Comparison of ENCODE assay signal across 15 mouse cellular contexts in genomic region chr16:85144401-85144800, GRCm38 (mm10). TPM values are rescaled to one million over a fixed set of nuclear protein-coding genes. Genes with fewer than 3 reads are reported as not detected.
DNase-seq lines count a peak whose midpoint lies in the region; ATAC-seq and TF ChIP-seq lines count a peak whose summit lies in the region.
"Had no signal": no experiment of that assay in that cellular context is flagged by ENCODE, and none has a peak within 500 bp of the region (broad histone marks: within the 10 kb centered on the region; RNA-seq: fewer than 3 reads in every experiment).

No protein-coding gene starts in this region.

- no peak overlapping the region for H3K27ac ChIP-seq in kidney, embryonic 16.5 days (ENCODE audit: low read length)
- H3K27ac ChIP-seq in intestine, embryonic 15.5 days = peak overlapping the region; percentile 6; the same call in 1 of the 2 replicates
- H3K27ac ChIP-seq in intestine, embryonic 16.5 days (ENCODE audit: low read length) = peak overlapping the region; percentile 39; the same call in 1 of the 2 replicates
- peak overlapping the region; percentile 83 for H3K27ac ChIP-seq in small intestine, adult 2 months (ENCODE audit: insufficient read depth, low read depth, low read length)
- no peak overlapping the region for H3K27ac ChIP-seq in hindbrain, postnatal 0 days
- H3K27ac ChIP-seq: embryonic facial prominence, embryonic 10.5 days; forebrain, embryonic 15.5 days; heart, embryonic 13.5 days; hindbrain, embryonic 13.5 days had no signal

- H3K4me3 ChIP-seq in kidney, embryonic 16.5 days (ENCODE audit: low read length) = no peak overlapping the region
- H3K4me3 ChIP-seq in intestine, embryonic 15.5 days (replicated peaks) = no peak overlapping the region
- H3K4me3 ChIP-seq in intestine, embryonic 16.5 days (ENCODE audit: low read length) = no peak overlapping the region
- H3K4me3 ChIP-seq in small intestine, adult 2 months (ENCODE audit: low read depth, low read length) = no peak overlapping the region
- H3K4me3 ChIP-seq in hindbrain, postnatal 0 days (ENCODE audit: low read length) = no peak overlapping the region
- H3K4me3 ChIP-seq: embryonic facial prominence, embryonic 10.5 days; forebrain, embryonic 15.5 days; heart, embryonic 13.5 days; hindbrain, embryonic 13.5 days had no signal

- no peaks in the 10 kb centered on the region for H3K36me3 ChIP-seq in kidney, embryonic 16.5 days (ENCODE audit: insufficient read depth, low read length)
- H3K36me3 ChIP-seq in intestine, embryonic 15.5 days = no peaks in the 10 kb centered on the region
- no peaks in the 10 kb centered on the region for H3K36me3 ChIP-seq in intestine, embryonic 16.5 days (ENCODE audit: control insufficient read depth, insufficient read depth, low read length)
- H3K36me3 ChIP-seq in small intestine, adult 2 months (ENCODE audit: control insufficient read depth, insufficient read depth, low read length) = no peaks in the 10 kb centered on the region
- no peaks in the 10 kb centered on the region for H3K36me3 ChIP-seq in hindbrain, postnatal 0 days (ENCODE audit: insufficient read depth, low read length)
- H3K36me3 ChIP-seq: forebrain, embryonic 15.5 days; heart, embryonic 13.5 days had no signal

- no peak overlapping the region for H3K4me2 ChIP-seq in kidney, embryonic 16.5 days (replicated peaks; ENCODE audit: low read depth, low read length)
- H3K4me2 ChIP-seq in intestine, embryonic 15.5 days (replicated peaks) = no peak overlapping the region
- H3K4me2 ChIP-seq in intestine, embryonic 16.5 days (ENCODE audit: low read depth, low read length) = no peak overlapping the region
- H3K4me2 ChIP-seq in hindbrain, postnatal 0 days (ENCODE audit: low read depth, low read length) = no peak overlapping the region
- H3K4me2 ChIP-seq: forebrain, embryonic 15.5 days; heart, embryonic 13.5 days; hindbrain, embryonic 13.5 days had no signal

- peaks cover 54% of the 10 kb centered on the region for H3K4me1 ChIP-seq in kidney, embryonic 16.5 days (ENCODE audit: insufficient read depth, low read length)
- H3K4me1 ChIP-seq in intestine, embryonic 15.5 days (replicated peaks) = peaks cover 11% of the 10 kb centered on the region
- H3K4me1 ChIP-seq in intestine, embryonic 16.5 days (ENCODE audit: control insufficient read depth, insufficient read depth, low read length) = peaks cover 10% of the 10 kb centered on the region
- H3K4me1 ChIP-seq in small intestine, adult 2 months (ENCODE audit: control insufficient read depth, insufficient read depth, insufficient read length, low read length) = peaks cover 22% of the 10 kb centered on the region; the same call in 1 of the 2 replicates
- H3K4me1 ChIP-seq in hindbrain, postnatal 0 days (ENCODE audit: insufficient read depth, low read length) = peaks cover 17% of the 10 kb centered on the region; the same call in 1 of the 2 replicates

- no peak for TF ChIP-seq CTCF in small intestine, adult 2 months (IDR thresholded peaks at IDR 0.05; ENCODE audit: extremely low read depth, insufficient read length, insufficient replicate concordance, low read depth, low read length)
- TF ChIP-seq CTCF in hindbrain, postnatal 0 days (IDR thresholded peaks at IDR 0.05; ENCODE audit: low read depth) = no peak

- ATAC-seq in kidney, embryonic 16.5 days (ENCODE audit: low FRiP score, low TSS enrichment) = no peak
- peak; percentile 85 for ATAC-seq in intestine, embryonic 15.5 days
- ATAC-seq in intestine, embryonic 16.5 days = peak; percentile 92
- no peak for ATAC-seq in hindbrain, postnatal 0 days
- ATAC-seq: forebrain, embryonic 15.5 days had no signal

- peak; percentile 52 to 64 for DNase-seq in kidney, adult 8-10 months
- DNase-seq in right cerebral cortex, postnatal 14 days = no peak
- DNase-seq in hindbrain, postnatal 0 days (ENCODE audit: low spot score) = no peak
- DNase-seq: adrenal gland, adult 2 months; adrenal gland, postnatal 25 days; gastrocnemius, postnatal 36 days; heart, postnatal 36 days had no signal

- no peak for TF ChIP-seq POLR2A in small intestine, adult 2 months (IDR thresholded peaks at IDR 0.05; ENCODE audit: low read depth, low read length)

- 77% methylated on average over 6 of the region's 6 CpGs for WGBS in kidney, embryonic 16.5 days
- WGBS in intestine, embryonic 15.5 days = 72% methylated on average over 6 of the region's 6 CpGs
- 62% methylated on average over 6 of the region's 6 CpGs for WGBS in intestine, embryonic 16.5 days
- WGBS in small intestine, adult 2 months = 39% methylated on average over 6 of the region's 6 CpGs
- WGBS in hindbrain, postnatal 0 days = 91% methylated on average over 6 of the region's 6 CpGs

- no peaks in the 10 kb centered on the region for H3K9me3 ChIP-seq in kidney, embryonic 16.5 days (ENCODE audit: low read length)
- no peaks in the 10 kb centered on the region for H3K9me3 ChIP-seq in intestine, embryonic 15.5 days
- H3K9me3 ChIP-seq in intestine, embryonic 16.5 days (ENCODE audit: control insufficient read depth, low read length) = no peaks in the 10 kb centered on the region
- H3K9me3 ChIP-seq in hindbrain, postnatal 0 days (ENCODE audit: low read length) = no peaks in the 10 kb centered on the region
- H3K9me3 ChIP-seq: embryonic facial prominence, embryonic 10.5 days; forebrain, embryonic 15.5 days; heart, embryonic 13.5 days; hindbrain, embryonic 13.5 days had no signal

- no peaks in the 10 kb centered on the region for H3K27me3 ChIP-seq in kidney, embryonic 16.5 days (ENCODE audit: insufficient read depth, low read length)
- no peaks in the 10 kb centered on the region for H3K27me3 ChIP-seq in intestine, embryonic 15.5 days (replicated peaks)
- H3K27me3 ChIP-seq in intestine, embryonic 16.5 days (replicated peaks; ENCODE audit: control insufficient read depth, insufficient read depth, low read length) = no peaks in the 10 kb centered on the region
- no peaks in the 10 kb centered on the region for H3K27me3 ChIP-seq in small intestine, adult 2 months (ENCODE audit: control insufficient read depth, insufficient read depth, low read length)
- no peaks in the 10 kb centered on the region for H3K27me3 ChIP-seq in hindbrain, postnatal 0 days (ENCODE audit: insufficient read depth, low read length)
- H3K27me3 ChIP-seq: forebrain, embryonic 15.5 days; heart, embryonic 13.5 days; hindbrain, embryonic 13.5 days had no signal

- no peak overlapping the region for H3K9ac ChIP-seq in kidney, embryonic 16.5 days (replicated peaks; ENCODE audit: low read length)
- no peak overlapping the region for H3K9ac ChIP-seq in intestine, embryonic 15.5 days
- H3K9ac ChIP-seq in intestine, embryonic 16.5 days (ENCODE audit: low read depth, low read length) = no peak overlapping the region
- no peak overlapping the region for H3K9ac ChIP-seq in hindbrain, postnatal 0 days (replicated peaks; ENCODE audit: low read length)
- H3K9ac ChIP-seq: forebrain, embryonic 15.5 days; heart, embryonic 13.5 days; hindbrain, embryonic 13.5 days had no signal

RNA-seq across cellular contexts. Expression of gene App, which starts 29.2 kb away (rescaled TPM):
- polyA plus RNA-seq in kidney, embryonic 16.5 days (2015; fragmentation: Nextera tagmentation; extraction: Ambion mirVana) = 309 and 336 TPM in 2 replicates
- polyA plus RNA-seq in intestine, embryonic 15.5 days (2015; fragmentation: Nextera tagmentation; extraction: Ambion mirVana) = 136 and 147 TPM in 2 replicates
- polyA plus RNA-seq in intestine, embryonic 16.5 days (2015; fragmentation: Nextera tagmentation; extraction: Ambion mirVana) = 121 and 125 TPM in 2 replicates
- polyA plus RNA-seq in small intestine, adult 2 months (2012; rRNA removed) = 133 and 387 TPM in 2 replicates
- 526 and 585 TPM in 2 replicates for total RNA-seq in hindbrain, postnatal 0 days (2014; rRNA removed)
- 487 and 498 TPM in 2 replicates for polyA plus RNA-seq in hindbrain, postnatal 0 days (2015; fragmentation: Nextera tagmentation; extraction: Ambion mirVana)

Comparison
In these comparisons a context has a peak if more than half of its experiments do, and no peak if none do; other contexts are left out.
1. DNase-seq: peak in kidney, adult 8-10 months (2 of 2); none in right cerebral cortex, postnatal 14 days (single experiment) and hindbrain, postnatal 0 days (single experiment).
2. ATAC-seq: peak in intestine, embryonic 15.5 days (single experiment) and intestine, embryonic 16.5 days (single experiment); none in kidney, embryonic 16.5 days (single experiment) and hindbrain, postnatal 0 days (single experiment).
3. H3K27ac ChIP-seq: peak in intestine, embryonic 15.5 days (single experiment), intestine, embryonic 16.5 days (single experiment) and small intestine, adult 2 months (single experiment); none in kidney, embryonic 16.5 days (single experiment) and hindbrain, postnatal 0 days (single experiment).